Mouse (Mus musculus): ENCODE measurements around the gene Col6a4. TPM values are rescaled to one million over a fixed set of nuclear protein-coding genes. Genes with fewer than 3 reads are reported as not detected.

Col6a4 gene
- 0.55 and 0.64 TPM in 2 replicates for polyA plus RNA-seq (2015; fragmentation: Nextera tagmentation; extraction: Ambion mirVana)

- Histone ChIP-seq H3K4me1 (0 out of 2 replicates have a peak, but pooled peaks cover 3% of the 10 kb centered on the region), H3K36me3 (no peaks in the 10 kb centered on the region), H3K27me3 (no peaks in the 10 kb centered on the region), H3K4me3 (replicated peaks) (no peak within 1 kb of the TSS), H3K9ac (no peak within 1 kb of the TSS), H3K27ac (no peak within 1 kb of the TSS), H3K4me2 (no peak within 1 kb of the TSS), H3K9me3 (replicated peaks) (no peaks in the 10 kb centered on the region)
- WGBS = 38% methylated on average over 7 of the region's 7 CpGs
- ATAC-seq (replicated peaks; ENCODE audit: low FRiP score) = no peak
Observed at GRCm38 (mm10) chr9:106096683-106097082, at the start of gene Col6a4. Gene Col6a4 (minus strand): TSS chr9:106096783.

- peaks cover 46% of the 10 kb centered on the region for H3K27me3 ChIP-seq
- 86% methylated on average over 2 of the region's 2 CpGs for WGBS
Observed at GRCm38 (mm10) chr9:106145582-106145981, 49.0 kb upstream of the Col6a4 start.

GRCm38 (mm10) chr9:106144176-106144575 lies 47.6 kb upstream of the Col6a4 start:
- no peak overlapping the region for H3K4me3 ChIP-seq (replicated peaks)
- H3K9ac ChIP-seq = no peak overlapping the region
- peaks cover 32% of the 10 kb centered on the region for H3K27me3 ChIP-seq
- 83% methylated on average over 7 of the region's 7 CpGs for WGBS
- peaks cover 15% of the 10 kb centered on the region for H3K4me1 ChIP-seq
- no peak for ATAC-seq (replicated peaks; ENCODE audit: low FRiP score)
- no peak overlapping the region for H3K27ac ChIP-seq
- no peak overlapping the region for H3K4me2 ChIP-seq
- no peaks in the 10 kb centered on the region for H3K9me3 ChIP-seq (replicated peaks)
- no peaks in the 10 kb centered on the region for H3K36me3 ChIP-seq

More at GRCm38 (mm10) chr9:106145582-106145981, 49.0 kb upstream of the Col6a4 start:
- Histone ChIP-seq H3K27ac (no peak overlapping the region), H3K9ac (no peak overlapping the region), H3K4me3 (replicated peaks) (no peak overlapping the region), H3K9me3 (replicated peaks) (no peaks in the 10 kb centered on the region), H3K36me3 (no peaks in the 10 kb centered on the region), H3K4me2 (no peak overlapping the region), H3K4me1 (peaks cover 20% of the 10 kb centered on the region)
- ATAC-seq (replicated peaks; ENCODE audit: low FRiP score) = no peak

- Histone ChIP-seq H3K4me1 (no peaks in the 10 kb centered on the region), H3K9ac (no peak overlapping the region), H3K36me3 (no peaks in the 10 kb centered on the region), H3K27me3 (peaks cover 10% of the 10 kb centered on the region), H3K9me3 (replicated peaks) (no peaks in the 10 kb centered on the region), H3K4me3 (replicated peaks) (no peak overlapping the region), H3K4me2 (no peak overlapping the region), H3K27ac (no peak overlapping the region)
- no peak for ATAC-seq (replicated peaks; ENCODE audit: low FRiP score)
- WGBS = 74% methylated on average over 12 of the region's 12 CpGs
Observed at GRCm38 (mm10) chr9:106141955-106142354, 45.4 kb upstream of the Col6a4 start.

- Histone ChIP-seq H3K9me3 (replicated peaks) (no peaks in the 10 kb centered on the region), H3K4me2 (no peak overlapping the region), H3K4me1 (no peaks in the 10 kb centered on the region), H3K9ac (no peak overlapping the region), H3K36me3 (no peaks in the 10 kb centered on the region), H3K4me3 (replicated peaks) (no peak overlapping the region), H3K27ac (no peak overlapping the region), H3K27me3 (no peaks in the 10 kb centered on the region)
- ATAC-seq (replicated peaks; ENCODE audit: low FRiP score) = no peak
- 43% methylated on average over 10 of the region's 10 CpGs for WGBS
Observed at GRCm38 (mm10) chr9:106139763-106140162, 43.2 kb upstream of the Col6a4 start.

- Histone ChIP-seq H3K4me2 (no peak overlapping the region), H3K27ac (no peak overlapping the region), H3K4me1 (no peaks in the 10 kb centered on the region), H3K9ac (no peak overlapping the region), H3K9me3 (replicated peaks) (no peaks in the 10 kb centered on the region), H3K4me3 (replicated peaks) (no peak overlapping the region), H3K36me3 (no peaks in the 10 kb centered on the region), H3K27me3 (no peaks in the 10 kb centered on the region)
- 51% methylated on average over 10 of the region's 10 CpGs for WGBS
- ATAC-seq (replicated peaks; ENCODE audit: low FRiP score) = no peak
Observed at GRCm38 (mm10) chr9:106137671-106138216, 41.2 kb upstream of the Col6a4 start.

- no peaks in the 10 kb centered on the region for H3K36me3 ChIP-seq
- 78% methylated on average over 7 of the region's 7 CpGs for WGBS
- no peak overlapping the region for H3K4me2 ChIP-seq
- H3K27me3 ChIP-seq = no peaks in the 10 kb centered on the region
- no peak for ATAC-seq (replicated peaks; ENCODE audit: low FRiP score)
- no peaks in the 10 kb centered on the region for H3K4me1 ChIP-seq
- no peak overlapping the region for H3K9ac ChIP-seq
- H3K9me3 ChIP-seq (replicated peaks) = no peaks in the 10 kb centered on the region
- H3K4me3 ChIP-seq (replicated peaks) = no peak overlapping the region
- no peak overlapping the region for H3K27ac ChIP-seq
Observed at GRCm38 (mm10) chr9:106130250-106130649, 33.7 kb upstream of the Col6a4 start.

GRCm38 (mm10) chr9:106129072-106129471 lies 32.5 kb upstream of the Col6a4 start:
- H3K27me3 ChIP-seq = no peaks in the 10 kb centered on the region
- H3K9me3 ChIP-seq (replicated peaks) = no peaks in the 10 kb centered on the region
- ATAC-seq (replicated peaks; ENCODE audit: low FRiP score) = no peak
- no peak overlapping the region for H3K4me3 ChIP-seq (replicated peaks)
- 76% methylated on average over 2 of the region's 2 CpGs for WGBS
- no peak overlapping the region for H3K27ac ChIP-seq
- no peaks in the 10 kb centered on the region for H3K36me3 ChIP-seq
- H3K4me2 ChIP-seq = no peak overlapping the region
- no peaks in the 10 kb centered on the region for H3K4me1 ChIP-seq
- no peak overlapping the region for H3K9ac ChIP-seq

GRCm38 (mm10) chr9:106126786-106127251 lies 30.2 kb upstream of the Col6a4 start:
- Histone ChIP-seq H3K4me1 (no peaks in the 10 kb centered on the region), H3K4me2 (no peak overlapping the region), H3K36me3 (no peaks in the 10 kb centered on the region), H3K27ac (no peak overlapping the region), H3K27me3 (no peaks in the 10 kb centered on the region), H3K9ac (no peak overlapping the region), H3K4me3 (replicated peaks) (no peak overlapping the region), H3K9me3 (replicated peaks) (no peaks in the 10 kb centered on the region)
- 55% methylated on average over 2 of the region's 2 CpGs for WGBS
- ATAC-seq (replicated peaks; ENCODE audit: low FRiP score) = no peak

- no peak overlapping the region for H3K4me3 ChIP-seq (replicated peaks)
- 44% methylated on average over 4 of the region's 4 CpGs for WGBS
- H3K27me3 ChIP-seq = no peaks in the 10 kb centered on the region
- no peak overlapping the region for H3K27ac ChIP-seq
- H3K4me1 ChIP-seq = no peaks in the 10 kb centered on the region
- no peak overlapping the region for H3K9ac ChIP-seq
- H3K4me2 ChIP-seq = no peak overlapping the region
- H3K36me3 ChIP-seq = no peaks in the 10 kb centered on the region
- no peaks in the 10 kb centered on the region for H3K9me3 ChIP-seq (replicated peaks)
- ATAC-seq (replicated peaks; ENCODE audit: low FRiP score) = no peak
Observed at GRCm38 (mm10) chr9:106123599-106123998, 27.0 kb upstream of the Col6a4 start.

GRCm38 (mm10) chr9:106119075-106119474 lies 22.5 kb upstream of the Col6a4 start:
- Histone ChIP-seq H3K4me3 (replicated peaks) (no peak overlapping the region), H3K27ac (no peak overlapping the region), H3K27me3 (no peaks in the 10 kb centered on the region), H3K36me3 (no peaks in the 10 kb centered on the region), H3K4me2 (no peak overlapping the region), H3K9ac (no peak overlapping the region), H3K9me3 (replicated peaks) (no peaks in the 10 kb centered on the region), H3K4me1 (no peaks in the 10 kb centered on the region)
- ATAC-seq (replicated peaks; ENCODE audit: low FRiP score) = no peak
- WGBS = 83% methylated on average over 9 of the region's 9 CpGs

GRCm38 (mm10) chr9:106115801-106116424 lies 19.3 kb upstream of the Col6a4 start:
- Histone ChIP-seq H3K27ac (no peak overlapping the region), H3K4me3 (replicated peaks) (no peak overlapping the region), H3K4me1 (no peaks in the 10 kb centered on the region), H3K9me3 (replicated peaks) (peaks cover 2% of the 10 kb centered on the region; the same call in 1 of the 2 replicates), H3K9ac (no peak overlapping the region), H3K4me2 (0 out of 2 replicates have a peak overlapping the region, but pooled peaks have one; percentile 23), H3K36me3 (no peaks in the 10 kb centered on the region), H3K27me3 (no peaks in the 10 kb centered on the region)
- no peak for ATAC-seq (replicated peaks; ENCODE audit: low FRiP score)
- 41% methylated on average over 13 of the region's 13 CpGs for WGBS
